Mouse (Mus musculus) liver, postnatal 0 days (tissue): Measurements from ENCODE around the gene Slc16a5.

Source experiments
- CTCF ChIP-seq: sonication (generic); IDR thresholded peaks from 2 replicates; pipeline ENCODE4 v1.5.1; 2016; ENCODE audit warnings: antibody characterized with exemption, low read depth
- EP300 ChIP-seq: IDR thresholded peaks from 2 replicates; pipeline ENCODE4 v1.6.1; 2016; ENCODE audit warnings: antibody characterized with exemption, low read depth, mild to moderate bottlenecking

DNA sequence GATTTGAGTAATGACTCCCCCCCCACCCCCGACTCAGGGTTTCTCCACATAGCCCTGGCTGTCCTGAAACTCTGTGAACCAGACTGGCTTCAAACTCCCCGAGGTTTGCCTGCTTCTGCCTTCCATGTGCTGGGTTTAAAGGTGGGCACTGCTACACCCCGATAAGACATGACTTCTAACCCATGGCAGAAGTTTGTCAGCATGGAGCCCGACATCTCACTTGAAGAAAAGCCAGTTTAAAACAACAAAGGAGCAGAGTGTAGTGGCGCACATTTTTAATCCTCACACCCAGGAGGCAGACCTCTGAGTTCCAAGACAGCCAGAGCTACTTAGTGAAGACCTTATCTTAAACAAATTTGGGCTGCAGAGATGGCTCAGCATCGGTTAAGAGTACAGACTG, 30.1 kb downstream of the Slc16a5 start:
- TF ChIP-seq CTCF (no peak), EP300 (no peak)
